Mouse (Mus musculus): ENCODE measurements around the gene Zfp983.

DNA sequence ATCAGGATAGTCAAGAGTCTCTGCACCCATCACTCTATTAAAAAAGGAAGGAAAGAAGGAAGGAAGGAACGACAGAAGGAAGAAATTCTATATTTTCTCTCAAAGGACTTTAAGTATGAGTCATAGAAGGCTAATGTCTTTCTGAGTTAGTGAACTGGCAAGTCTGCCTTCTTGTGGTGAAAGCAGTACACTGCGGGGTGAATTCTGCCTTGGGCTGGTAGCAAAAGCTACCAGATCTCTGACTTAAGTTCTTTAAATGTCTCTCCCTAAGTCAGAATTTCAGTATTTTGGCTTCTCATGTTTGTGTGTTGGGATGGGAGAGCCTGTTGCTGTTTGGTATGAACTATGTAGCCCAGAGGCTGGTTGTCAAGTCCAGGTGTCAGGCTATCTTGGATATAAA lies 488 bp upstream of the Zfp983 start:
- no peak for TF ChIP-seq TCF12 (IDR thresholded peaks at IDR 0.05; ENCODE audit: low read depth, low read length)
- no peak for TF ChIP-seq USF2 (IDR thresholded peaks at IDR 0.05; ENCODE audit: borderline replicate concordance in 1 of 2, insufficient read depth in 1 of 2, low read depth in 1 of 2, low read length in 2 of 2)
- TF ChIP-seq BHLHE40 (IDR thresholded peaks at IDR 0.05; ENCODE audit: borderline replicate concordance, low read depth, low read length) = no peak
- 0 out of 2 replicates have a peak, but pooled peaks have one; percentile 19 for TF ChIP-seq ZC3H11A (IDR thresholded peaks at IDR 0.05; ENCODE audit: low read depth, low read length)
- no peak for TF ChIP-seq POLR2A (IDR thresholded peaks at IDR 0.05; ENCODE audit: control insufficient read depth in 1 of 2, insufficient read depth in 1 of 2, low read depth in 1 of 2, low read length in 2 of 2, poor library complexity in 1 of 2)
- TF ChIP-seq SIN3A (IDR thresholded peaks at IDR 0.05; ENCODE audit: low read length) = no peak
- TF ChIP-seq TAL1 (IDR thresholded peaks at IDR 0.05; ENCODE audit: low read length) = no peak
- no peak for TF ChIP-seq HCFC1 (IDR thresholded peaks at IDR 0.05; ENCODE audit: low read depth, low read length)
- peak; percentile 54 to 63 (median 61) for TF ChIP-seq CTCF (IDR thresholded peaks at IDR 0.05 in 2 of 3, conservative IDR thresholded peaks at IDR 0.05 in 1 of 3; ENCODE audit: control insufficient read depth in 1 of 3, insufficient read depth in 1 of 3, low read depth in 2 of 3, low read length in 3 of 3, poor library complexity in 1 of 3, severe bottlenecking in 1 of 3)
- no peak for TF ChIP-seq EP300 (IDR thresholded peaks at IDR 0.05; ENCODE audit: low read depth in 1 of 2, low read length in 2 of 2)
- TF ChIP-seq MYC (IDR thresholded peaks at IDR 0.05; ENCODE audit: low read depth, low read length) = no peak

Measured in MEL (cell line).